Mouse (Mus musculus): Measurements from ENCODE around the gene Akap5.

Akap5 gene

GRCm38 (mm10) chr12:76310633-76311032 lies 14.1 kb upstream of the Akap5 start:
- DNase-seq (ENCODE audit: low read depth) = no peak

DNA sequence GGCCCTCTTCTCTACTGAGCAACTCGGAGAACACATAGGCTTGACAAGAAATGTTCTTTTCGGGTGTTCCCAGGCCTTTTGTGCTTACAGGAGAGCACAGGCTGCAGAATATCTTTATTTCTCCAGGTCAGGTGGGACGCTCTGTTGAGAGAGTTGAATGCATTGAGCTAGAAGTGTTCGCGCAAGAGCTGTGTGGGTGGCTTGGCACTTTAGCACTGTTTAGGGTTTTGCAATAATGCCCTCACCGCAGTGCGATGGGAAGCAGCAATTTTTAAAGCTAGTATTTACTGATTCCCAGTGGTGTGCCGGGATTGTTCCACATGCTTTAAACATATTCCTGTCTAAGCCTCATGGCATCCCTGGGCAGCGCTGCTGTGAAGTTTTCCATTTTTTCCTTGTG lies 13.5 kb upstream of the Akap5 start:
- DNase-seq (ENCODE audit: low read depth) = no peak

DNA sequence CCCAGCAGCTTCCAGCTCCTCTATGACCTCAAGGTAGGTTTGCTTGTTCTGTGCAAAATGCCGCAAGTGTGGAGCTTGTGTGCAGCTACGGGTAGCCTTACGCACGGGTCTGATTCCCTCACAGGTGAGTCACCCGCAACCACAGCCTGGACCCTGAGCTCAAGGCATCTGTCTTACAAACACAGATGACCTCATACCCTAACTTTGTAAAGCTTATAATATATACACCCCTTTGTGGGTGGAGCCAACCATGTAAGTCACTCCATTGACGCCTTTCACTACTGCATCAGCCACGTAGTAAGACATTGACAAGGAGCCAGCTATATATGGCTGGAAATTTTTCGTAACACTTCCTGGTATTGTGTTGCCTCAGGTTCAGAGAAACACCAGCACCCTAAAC lies 12.7 kb upstream of the Akap5 start:
- DNase-seq (ENCODE audit: low read depth) = peak; percentile 37

DNA sequence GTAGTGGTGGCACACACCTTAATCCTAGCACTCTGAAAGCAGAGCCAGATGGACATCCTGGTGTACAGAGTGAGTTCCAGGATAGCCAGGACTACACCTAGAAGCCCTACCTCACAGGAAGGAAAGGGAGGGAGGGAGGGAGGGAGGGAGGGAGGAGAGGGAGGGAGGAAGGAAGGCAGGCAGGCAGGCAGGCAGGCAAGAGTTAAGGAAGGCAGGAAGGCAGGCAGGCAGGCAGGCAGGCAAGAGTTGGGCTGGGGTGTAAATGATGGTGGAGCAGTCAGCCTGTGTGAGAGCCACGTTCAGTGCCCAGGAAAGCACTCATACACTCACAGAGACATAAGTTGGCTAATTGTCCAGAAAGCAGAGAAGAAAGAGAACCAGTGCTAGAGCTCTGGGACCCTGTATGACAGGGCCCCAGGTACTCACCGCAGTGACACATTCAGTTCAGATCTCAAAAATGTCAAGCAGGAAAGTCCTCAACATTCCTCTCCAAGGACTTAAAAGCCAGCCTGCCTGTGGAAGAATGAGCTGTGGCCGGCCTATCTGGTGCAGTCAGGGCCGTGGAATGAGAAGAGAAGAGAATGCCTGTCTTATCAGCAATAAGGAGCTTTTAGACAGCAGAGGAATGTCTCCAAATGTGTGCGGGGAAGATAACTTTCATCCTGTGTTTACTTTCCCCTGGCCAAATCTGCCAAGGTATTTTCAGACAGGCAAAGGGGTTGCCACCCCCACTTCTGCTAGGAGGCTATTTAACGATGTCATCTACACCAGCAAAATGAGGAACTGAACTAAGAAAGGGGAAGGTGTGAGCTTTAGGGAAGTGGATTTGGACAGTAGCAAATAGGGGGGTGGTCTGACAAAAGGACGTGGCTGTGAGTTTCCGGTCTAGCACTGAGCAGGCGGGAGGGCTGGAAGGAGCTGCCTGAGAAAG lies 6.1 kb upstream of the Akap5 start:
- DNase-seq (ENCODE audit: low read depth) = no peak

GRCm38 (mm10) chr12:76326437-76327220 lies 1.9 kb downstream of the Akap5 start:
- no peak for DNase-seq (ENCODE audit: low read depth)

GRCm38 (mm10) chr12:76328567-76329354 lies 4.1 kb downstream of the Akap5 start:
- no peak for DNase-seq (ENCODE audit: low read depth)

DNA sequence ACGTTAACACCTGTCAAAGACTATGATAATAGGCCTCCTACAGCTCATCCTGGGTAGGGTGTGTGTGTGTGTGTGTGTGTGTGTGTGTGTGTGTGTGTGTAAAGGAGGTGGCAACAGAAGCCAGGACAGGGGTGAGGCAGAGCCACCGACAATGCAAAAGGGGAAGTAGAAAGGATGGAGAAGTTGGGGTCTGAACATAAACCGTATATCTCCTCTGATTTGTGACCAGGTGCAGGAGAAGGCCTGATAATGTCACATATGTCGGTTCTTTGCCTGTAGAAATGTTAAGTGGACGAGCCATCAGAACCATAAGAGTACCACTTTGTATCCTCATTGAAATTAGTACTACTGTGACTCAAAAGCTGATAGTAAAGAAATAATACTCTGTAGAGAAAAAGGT lies 9.0 kb downstream of the Akap5 start:
- DNase-seq (ENCODE audit: low read depth) = no peak

DNA sequence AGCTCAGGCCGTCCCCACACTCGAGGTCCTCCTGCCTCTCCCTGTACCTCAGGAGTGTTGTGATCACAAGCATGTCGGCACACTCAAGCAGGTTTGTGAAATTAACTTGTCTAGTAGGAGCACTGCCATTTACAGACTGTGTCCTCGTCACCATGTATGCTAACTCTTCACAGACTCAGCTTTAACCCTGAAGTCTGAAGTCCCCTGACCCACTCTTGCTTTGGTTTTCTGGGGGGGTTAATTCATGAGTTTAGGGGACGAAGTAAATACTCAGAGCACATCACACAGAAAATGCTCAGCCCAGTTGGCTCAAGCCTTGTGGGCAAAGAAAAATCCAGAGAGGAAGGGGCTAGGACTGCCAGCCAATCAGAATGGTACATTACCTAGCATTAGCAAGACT lies 10.9 kb downstream of the Akap5 start:
- DNase-seq (ENCODE audit: low read depth) = no peak

GRCm38 (mm10) chr12:76336111-76336965 lies 11.6 kb downstream of the Akap5 start:
- DNase-seq (ENCODE audit: low read depth) = no peak

GRCm38 (mm10) chr12:76341080-76341479 lies 16.4 kb downstream of the Akap5 start:
- peak; percentile 83 for DNase-seq (ENCODE audit: low read depth)

DNA sequence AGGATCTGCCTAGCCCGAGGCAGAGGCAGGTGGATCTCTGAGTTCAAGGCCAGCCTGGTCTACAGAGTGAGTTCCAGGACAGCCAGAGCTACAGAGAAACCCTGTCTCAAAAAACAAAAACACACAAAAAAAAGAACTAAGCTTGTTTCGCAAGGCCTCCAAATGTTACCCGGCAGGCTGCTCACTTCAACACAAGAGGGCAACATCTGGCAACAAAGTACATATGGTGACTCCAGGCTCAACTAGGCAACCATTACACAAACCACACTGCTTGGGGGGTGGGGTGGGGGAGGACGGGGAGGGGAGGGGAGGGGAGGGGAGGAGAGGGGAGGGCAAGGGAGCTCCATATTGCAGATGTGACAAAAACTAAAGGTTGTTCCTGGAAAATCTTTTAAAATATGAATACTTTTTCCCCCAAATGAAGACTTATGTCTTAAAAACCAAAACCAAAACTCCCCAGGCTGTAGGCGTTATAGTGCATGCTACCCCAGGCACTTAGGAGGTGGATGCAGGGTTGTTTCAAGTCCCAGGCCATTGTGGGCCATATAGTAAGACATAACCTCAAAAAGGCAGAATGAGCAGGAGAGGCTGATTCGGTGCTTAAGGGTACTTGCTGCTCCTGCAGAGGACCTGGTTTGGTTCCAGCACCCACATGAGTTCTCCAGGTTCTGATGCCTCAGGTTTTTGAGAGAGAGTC lies 21.2 kb downstream of the Akap5 start:
- DNase-seq (ENCODE audit: low read depth) = peak; percentile 84

DNA sequence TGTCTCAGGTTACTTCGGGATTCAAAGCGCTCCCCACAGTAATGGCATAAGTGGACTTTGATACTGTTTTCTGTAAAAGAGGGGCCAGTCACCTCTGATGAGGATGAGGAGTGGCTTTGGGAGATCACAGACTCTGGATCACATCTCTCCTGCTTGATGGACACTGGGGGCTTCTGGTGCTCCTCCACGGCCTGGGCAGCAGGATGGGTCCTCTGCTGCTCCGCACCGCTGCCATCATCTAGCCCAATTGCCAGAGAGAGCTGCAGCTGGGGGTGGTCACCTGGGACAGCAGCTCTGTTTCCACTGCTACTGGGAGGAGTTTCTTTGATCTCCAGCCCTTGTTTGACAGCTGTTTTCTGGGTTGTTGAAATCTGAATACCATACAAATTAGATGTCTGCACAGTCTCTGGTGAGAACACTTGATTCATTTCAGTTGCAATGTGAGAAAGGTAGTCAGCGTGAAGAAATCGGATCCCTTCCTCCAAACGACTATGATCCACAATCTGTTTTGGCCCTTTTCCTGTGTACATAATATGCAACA lies 25.1 kb downstream of the Akap5 start:
- DNase-seq (ENCODE audit: low read depth) = no peak

DNA sequence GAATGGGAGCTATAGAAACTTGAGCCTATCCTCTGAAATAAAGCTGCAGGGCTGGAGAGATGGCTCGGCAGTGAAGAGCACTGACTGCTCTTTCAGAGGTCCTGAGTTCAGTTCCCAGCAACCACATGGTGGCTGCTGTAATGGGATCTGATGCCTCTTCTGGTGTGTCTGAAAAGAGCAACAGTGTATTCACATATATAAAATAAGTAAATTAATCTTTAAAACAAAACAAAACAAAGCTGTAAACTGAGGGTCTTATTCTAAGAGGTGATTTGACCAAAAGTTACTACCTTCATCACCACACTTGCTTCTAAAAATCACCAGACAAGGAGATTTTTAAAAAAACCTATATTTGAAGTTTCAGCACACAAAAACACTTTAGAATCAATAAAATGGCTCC lies 36.2 kb downstream of the Akap5 start:
- no peak for DNase-seq (ENCODE audit: low read depth)

- no peak for DNase-seq (ENCODE audit: low read depth)
These were observed 37.0 kb downstream of the Akap5 start for GRCm38 (mm10) chr12:76361405-76362302.

DNA sequence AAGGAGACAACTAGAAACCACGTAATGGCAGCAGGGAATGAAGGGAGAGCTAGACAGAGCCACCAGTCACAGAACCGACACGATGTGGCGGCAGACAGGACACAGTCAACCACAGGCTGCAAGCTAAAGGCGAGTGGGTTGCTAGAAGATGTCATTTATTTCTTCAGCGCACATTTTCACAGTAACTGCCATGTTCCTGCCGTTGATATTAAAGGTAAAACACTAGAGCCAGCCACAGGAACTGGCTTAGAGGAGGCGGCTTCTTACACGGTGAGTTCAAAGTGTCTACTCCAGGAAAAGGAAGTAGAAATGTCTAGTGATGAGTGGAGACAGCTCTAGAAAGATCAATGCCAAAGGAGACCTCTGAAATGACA lies 37.6 kb downstream of the Akap5 start:
- DNase-seq (ENCODE audit: low read depth) = no peak

- DNase-seq (ENCODE audit: low read depth) = no peak
These were observed 41.6 kb downstream of the Akap5 start for GRCm38 (mm10) chr12:76366276-76366675.

- DNase-seq (ENCODE audit: low read depth) = peak; percentile 83
These were observed 42.7 kb downstream of the Akap5 start for GRCm38 (mm10) chr12:76367096-76367995.

GRCm38 (mm10) chr12:76368201-76368789 lies 43.6 kb downstream of the Akap5 start:
- DNase-seq (ENCODE audit: low read depth) = peak; percentile 35
